Mouse (Mus musculus) liver, adult (tissue): Measurements from ENCODE around the gene Zpr1.

Experiments used
- GATA4 ChIP-seq: IDR thresholded peaks from 2 replicates; pipeline ENCODE4 v1.6.1; 2014; ENCODE audit warnings: mild to moderate bottlenecking, low read length; ENCODE audit not compliant: insufficient replicate concordance

The Zpr1 gene

DNA sequence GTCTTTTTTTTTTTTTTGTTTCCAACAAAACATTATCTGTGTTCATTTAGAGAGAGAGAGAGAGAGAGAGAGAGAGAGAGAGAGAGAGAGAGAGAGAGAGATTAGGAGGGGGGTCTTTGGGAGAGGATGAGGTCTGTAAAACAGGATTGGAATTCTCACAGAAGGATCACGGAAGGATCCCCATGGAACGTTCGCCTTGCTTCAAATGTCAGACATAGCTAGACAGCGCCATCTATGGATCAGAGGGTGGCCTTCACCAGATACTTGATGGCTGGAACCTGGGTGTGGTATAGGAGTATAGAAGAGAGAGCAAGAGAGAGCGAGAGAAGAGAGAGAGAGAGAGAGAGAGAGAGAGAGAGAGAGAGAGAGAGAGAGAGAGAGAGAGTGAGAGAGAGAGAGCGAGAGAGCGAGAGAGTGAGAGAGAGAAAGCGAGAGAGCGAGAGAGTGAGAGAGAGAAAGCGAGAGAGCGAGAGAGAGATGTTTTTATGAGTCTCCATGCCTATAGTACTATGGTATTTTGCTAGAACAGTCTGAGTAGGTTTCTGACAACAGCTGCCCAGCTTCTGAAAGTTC lies 26.0 kb upstream of the Zpr1 start:
- no peak for TF ChIP-seq GATA4

DNA sequence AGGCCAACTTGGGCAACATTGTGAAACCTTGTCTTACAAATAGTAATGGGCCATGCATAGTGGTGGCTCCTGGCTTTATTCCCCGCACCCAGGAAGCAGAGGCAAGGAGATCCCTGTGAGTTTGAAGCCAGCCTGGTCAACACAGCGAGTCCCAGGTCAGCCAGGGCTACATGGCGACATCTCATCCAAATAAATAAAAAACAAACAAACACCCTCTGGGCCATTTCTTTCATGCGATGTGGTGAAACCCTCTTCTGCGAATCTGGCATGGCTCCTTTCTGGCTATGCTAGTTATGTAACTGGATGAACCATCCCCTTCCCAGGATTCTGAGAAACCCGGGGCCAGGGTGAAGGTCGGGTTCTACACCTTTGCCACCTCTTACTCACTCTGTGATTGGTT lies 16.7 kb upstream of the Zpr1 start:
- TF ChIP-seq GATA4 = no peak

DNA sequence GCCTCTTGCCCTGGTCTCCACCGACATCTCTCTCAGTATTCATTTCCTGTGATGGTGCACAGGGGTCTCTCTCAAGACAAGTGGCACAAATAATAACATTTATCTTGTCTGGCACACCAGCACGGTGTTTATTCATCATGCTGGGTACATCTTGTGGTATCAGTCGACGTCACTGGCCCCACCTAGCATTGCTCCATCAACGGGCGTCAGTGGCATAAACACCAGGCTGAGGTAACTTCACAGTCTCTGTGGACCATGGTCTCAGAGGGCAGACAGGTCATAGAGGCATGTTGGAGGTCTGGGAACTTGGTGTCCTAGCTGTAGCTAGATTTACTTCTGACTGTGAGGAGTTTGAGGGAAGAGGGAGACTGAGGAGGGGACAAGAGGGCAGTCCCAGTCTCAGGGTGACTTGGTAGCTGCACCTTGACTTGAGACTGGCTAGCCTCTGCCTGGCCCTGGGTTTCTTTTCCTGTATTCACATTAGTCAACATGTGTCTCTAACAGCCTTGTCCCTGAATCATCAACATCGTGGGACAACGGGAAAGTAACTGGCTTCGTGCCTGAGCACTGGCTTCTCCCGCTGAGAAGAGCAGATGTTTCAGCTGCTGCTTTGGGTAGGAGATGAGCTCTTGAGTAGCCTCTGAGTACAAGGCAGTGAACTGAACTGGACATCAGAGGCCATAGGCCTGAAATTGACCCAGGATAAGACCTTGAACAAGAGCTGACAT lies 16.0 kb upstream of the Zpr1 start:
- peak; percentile 27; the same call in 1 of the 2 replicates for TF ChIP-seq GATA4

DNA sequence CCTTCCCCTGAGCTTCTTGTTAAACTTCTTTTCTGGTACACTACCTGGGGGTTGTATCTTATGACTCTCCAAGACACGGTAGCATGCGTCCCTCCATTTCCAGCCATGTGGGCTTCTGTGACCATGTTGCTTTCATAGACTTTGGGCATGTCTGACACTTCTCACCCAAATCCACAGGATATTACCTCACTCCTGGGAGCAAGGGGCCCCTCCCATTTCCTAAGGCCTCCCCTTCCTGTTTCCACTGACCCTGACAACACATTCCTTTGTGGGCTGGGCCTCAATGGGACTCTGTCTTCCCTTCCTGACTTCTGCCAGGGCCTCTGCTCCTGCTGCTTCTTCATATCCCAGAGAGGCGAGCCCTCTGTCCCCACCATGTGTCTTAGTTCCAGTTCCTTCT lies 15.3 kb upstream of the Zpr1 start:
- no peak for TF ChIP-seq GATA4

DNA sequence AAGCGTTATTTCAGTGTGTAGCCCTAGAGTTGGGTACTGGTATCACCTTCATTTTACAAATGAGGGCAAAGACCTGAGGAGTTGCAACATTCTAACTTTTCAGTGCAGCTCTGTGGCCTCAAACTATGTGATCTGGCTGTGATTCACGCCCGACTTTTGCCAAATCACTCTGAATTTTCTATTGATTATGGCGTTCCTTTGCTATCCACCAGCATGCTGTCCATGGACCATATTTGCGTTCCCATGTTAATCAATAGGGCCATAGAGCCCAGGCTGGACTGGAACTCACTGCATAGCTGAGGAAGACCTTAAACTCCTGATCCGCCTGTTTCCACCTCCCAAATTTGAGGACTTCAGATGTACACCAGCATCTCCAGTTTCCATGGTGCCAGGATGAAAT lies 13.8 kb upstream of the Zpr1 start:
- TF ChIP-seq GATA4 = peak; percentile 41; the same call in 1 of the 2 replicates

DNA sequence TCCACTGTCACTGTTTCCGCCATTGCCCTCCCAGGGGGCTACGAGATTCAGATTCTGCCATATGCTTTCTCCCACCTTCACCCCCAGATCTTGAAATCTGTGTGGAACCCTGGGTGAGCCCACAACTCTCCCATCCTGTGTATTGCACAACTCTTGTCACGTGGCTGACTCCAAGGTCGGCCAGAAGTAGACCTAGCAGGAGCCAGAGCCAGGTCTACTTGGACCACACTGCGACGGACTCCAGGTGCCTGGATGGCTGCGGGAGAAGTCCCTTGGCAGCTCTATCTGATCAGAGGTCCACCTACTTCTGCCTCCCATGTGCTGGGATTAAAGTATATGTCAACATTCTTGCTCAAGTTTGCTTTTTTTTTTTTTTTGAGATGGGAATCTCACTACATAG lies 11.7 kb upstream of the Zpr1 start:
- peak; percentile 24; the same call in 1 of the 2 replicates for TF ChIP-seq GATA4

DNA sequence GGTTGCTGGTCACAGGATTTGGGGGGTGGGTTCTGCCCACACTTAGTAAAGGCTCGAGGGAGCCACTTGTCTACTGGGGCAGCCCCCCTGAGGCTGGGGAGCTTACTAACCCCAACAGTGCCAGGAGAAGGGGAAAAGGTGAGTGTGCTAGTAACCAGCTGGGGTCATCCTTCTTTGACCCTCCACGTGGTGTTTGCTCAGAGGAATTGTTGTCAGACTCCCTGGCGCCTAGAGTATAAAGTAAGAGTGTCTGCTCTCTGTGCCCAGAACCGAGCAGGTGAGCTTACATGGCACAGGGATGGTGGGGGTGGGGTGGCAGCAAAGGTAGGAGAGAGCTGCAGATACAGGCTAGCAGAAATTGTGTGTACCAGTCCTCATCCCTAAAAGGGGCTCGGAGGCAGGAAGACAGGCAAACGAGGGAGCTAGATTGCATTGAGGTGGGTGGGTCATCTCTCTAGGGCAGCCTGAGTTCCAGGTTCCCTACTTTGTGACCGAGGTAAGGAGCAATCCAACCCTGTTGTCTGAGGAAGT lies 4.5 kb upstream of the Zpr1 start, which contains the start of gene Apoa5:
TSS of gene Apoa5 (plus strand) at position 291 of the 531 bp plus-strand sequence.
- TF ChIP-seq GATA4 = no peak

DNA sequence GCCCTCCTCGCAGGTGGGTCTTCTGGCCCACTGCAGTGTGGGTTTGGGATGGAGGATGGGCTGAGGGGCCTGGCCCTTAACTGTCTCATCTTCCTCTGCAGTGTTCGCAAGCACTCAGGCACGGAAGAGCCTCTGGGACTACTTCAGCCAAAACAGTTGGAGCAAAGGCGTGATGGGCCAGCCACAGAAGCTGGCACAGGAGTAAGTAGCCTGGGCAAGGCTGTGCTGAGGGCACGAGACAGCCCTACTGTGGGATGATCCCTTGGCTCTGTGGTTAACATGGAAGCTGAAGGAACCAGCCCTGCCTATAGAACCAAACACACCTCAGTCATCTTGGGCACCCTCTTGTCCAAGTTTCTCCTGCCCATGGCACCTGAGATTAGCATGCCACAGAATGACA lies 3.7 kb upstream of the Zpr1 start:
- no peak for TF ChIP-seq GATA4

DNA sequence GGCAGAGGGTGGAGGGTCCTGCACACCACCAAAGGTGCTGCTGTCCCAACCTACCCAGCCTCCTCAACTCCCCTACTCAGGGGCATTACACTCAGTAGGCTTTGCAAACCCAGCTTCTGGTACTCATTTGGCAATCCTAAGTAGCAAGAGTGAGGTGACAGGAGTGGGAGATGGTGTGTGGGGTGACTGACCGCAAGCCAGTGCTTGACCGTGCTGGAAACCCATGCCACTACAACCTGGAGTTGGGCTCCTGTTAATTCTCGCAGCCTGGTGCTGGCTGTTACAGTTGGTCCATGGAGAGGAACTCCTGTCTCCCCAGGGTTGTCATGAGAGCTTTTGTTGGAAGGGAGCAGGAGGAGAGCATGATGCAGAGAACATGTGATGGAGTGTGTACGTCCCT lies 2.1 kb upstream of the Zpr1 start:
- no peak for TF ChIP-seq GATA4

DNA sequence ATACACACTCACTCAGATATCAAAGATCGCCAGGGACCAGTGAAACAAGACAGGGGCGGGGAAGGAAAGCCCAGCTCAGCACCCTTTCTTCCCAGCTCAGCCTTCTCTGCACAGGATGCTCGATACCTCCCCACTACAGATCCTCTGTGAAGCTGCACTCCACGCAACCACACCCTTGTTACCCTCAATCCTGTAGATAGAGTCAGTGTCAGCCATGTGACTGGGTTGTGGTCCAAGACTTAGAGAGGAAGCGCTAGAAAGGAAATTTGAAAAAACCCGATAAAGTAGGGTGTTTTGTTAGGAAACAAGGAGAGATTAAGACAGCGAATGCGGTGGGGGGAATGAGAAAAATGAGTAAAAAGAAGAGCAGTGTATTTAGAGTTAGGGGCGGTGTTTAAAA lies 794 bp upstream of the Zpr1 start:
- peak; percentile 69; the same call in 1 of the 2 replicates for TF ChIP-seq GATA4

DNA sequence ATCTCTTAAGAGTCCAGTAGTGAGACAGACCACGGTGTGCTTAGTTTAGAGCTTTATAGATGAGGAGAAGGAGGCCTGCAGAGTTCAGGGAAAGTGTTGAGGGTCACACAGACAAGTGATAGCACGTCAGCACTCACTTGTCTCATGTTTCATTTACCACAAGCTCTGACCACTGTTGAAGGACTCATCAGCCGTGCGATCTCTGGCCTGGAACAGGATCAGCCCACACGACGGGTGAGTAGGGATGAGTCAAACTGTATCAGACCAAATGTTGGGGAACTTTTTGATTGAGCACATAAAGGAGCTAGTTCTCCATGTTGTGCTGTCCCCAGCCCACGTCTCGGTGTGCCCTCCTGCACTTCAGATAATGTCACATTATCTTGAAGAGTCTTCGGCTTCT lies 1.6 kb downstream of the Zpr1 start:
- TF ChIP-seq GATA4 = no peak

DNA sequence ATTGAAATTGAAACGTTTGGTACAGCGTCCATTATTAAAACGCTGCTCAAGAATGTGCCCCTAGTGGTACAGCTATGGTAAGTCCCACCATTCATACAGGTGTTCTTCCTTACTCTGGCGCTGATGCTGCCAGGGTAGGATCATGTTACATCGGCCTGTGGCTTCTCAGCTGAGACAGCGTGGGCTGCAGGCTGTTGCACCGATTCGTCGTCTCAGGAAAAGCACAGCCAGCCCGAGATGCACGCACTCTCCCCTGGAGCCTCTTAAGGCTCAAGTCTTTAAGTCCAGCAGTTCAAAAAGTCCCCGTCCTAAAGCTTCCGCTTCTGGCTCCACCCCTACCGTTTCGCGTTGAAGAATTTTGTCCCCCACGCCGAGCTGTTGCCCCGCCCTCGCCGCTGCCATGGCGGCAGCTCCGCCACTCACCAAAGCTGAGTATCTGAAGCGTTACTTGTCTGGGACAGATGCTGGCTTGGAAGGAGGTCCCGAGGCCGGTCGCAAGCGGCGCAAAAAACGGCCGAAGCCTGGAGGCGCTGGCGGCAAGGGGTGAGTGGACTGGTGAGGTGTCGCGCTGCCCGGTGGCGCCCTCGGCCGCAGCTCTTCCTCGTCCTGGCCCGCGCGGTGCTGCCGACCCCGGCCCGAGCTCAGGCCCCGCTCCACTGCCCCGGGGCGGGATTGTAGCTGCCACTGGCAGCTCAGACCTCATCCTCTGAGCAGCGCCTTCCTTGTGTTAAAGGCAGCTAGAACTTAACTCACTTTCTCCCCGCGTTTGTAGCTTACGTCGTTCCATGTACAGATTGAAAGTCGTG lies 10.0 kb downstream of the Zpr1 start, which contains the start of gene Bud13:
TSS of gene Bud13 (plus strand) at position 378 of the 806 bp plus-strand sequence.
- TF ChIP-seq GATA4 = peak; percentile 35; the same call in 1 of the 2 replicates

DNA sequence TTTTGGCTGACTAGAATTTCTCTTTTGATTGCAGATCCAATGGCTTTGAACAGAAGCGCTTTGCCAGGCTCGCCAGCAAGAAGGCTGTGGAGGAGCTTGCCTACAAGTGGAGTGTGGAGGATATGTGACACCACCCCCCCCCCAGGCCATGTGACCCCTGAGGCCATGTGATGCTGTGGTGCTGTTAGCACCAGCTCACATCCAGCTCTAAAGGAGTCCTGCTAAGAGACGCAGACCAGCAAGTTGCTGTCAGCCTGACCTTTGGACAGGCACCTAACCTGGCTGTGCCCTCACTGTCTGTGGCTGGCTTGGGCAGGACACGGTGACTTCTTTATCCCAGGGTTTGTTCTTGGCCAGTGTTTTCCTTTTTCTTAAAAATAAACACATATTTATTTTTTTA lies 25.5 kb downstream of the Zpr1 start:
- TF ChIP-seq GATA4 = no peak

DNA sequence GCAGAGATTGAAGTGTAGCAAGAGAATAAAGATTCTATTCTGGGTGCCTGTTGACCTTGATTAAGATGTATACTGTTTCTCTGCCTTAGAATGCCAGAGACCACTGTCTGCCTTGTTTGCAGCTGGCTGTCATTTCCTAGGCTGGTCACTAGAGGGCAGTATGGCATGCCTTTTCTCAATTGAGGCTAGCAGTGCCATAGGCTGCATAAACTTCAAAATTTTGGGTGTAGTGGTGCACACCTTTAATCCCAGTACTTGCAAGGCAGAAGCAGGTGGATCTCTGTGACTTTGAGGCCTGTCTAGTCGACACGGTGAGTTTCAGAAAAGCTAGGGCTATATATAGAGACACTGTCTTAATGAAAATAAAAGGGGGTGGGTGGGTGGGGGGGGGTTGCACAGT lies 29.3 kb downstream of the Zpr1 start:
- TF ChIP-seq GATA4 = no peak

DNA sequence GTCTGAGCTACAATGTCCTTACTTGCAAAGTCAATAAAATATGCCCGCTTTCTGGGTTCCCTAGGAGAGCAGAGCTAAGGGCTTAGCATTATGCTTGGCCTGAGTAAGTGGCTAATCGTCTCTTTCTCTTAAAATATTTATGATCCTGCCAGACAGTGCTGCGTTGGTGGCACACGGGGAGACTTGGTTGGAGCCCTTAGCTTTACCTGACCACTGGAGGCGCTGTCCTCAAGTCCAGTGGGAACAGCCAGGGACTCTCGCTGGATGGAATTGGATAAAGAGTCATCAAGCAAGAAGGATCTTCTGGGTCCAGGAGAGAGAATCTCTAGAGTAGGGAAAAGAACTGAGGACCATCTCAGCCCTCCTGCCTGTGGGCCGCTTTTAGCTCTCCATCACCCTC lies 36.3 kb downstream of the Zpr1 start:
- TF ChIP-seq GATA4 = no peak

DNA sequence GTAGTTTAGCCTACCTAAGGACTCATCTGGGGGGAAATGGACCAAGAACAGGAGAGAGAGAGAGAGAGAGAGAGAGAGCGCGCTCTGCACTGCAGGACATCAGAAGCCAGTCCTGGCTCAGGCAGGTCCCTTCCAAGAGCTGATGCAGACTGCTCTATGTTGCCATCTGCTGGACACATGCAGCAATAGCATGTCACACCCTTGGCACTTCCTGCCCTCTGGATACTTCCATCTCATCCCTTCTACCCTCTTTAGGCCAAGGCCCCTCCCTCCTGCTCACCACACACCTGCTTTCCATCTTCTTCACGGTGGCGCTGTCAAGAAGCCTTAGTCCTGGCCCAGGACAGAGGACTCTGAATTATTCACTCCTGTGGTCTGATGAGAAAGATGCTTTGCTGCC lies 41.6 kb downstream of the Zpr1 start:
- TF ChIP-seq GATA4 = no peak
